Mouse (Mus musculus) embryonic facial prominence, embryonic 15.5 days (tissue): ENCODE data around the gene Adgrl1. TPM values are rescaled to one million over a fixed set of nuclear protein-coding genes. Genes with fewer than 3 reads are reported as not detected.

ENCODE experiments used
- ATAC-seq: fragments of 200-750 bp; cut with Nextera tagmentation; 2 replicates; pipeline ENCODE4 v1.8.0; 2017; ENCODE audit warnings: low read depth, moderate TSS enrichment; ENCODE audit not compliant: insufficient number of reproducible peaks, low FRiP score, low TSS enrichment
- H3K27ac ChIP-seq: fragments of 300-500 bp; sonication (generic); replicated peaks from 2 replicates; pipeline ENCODE4 v1.5.1; 2015; ENCODE audit warnings: mild to moderate bottlenecking, inconsistent platforms
- H3K27me3 ChIP-seq: fragments of 300-500 bp; sonication (generic); 2 replicates; pipeline ENCODE4 v1.6.1; 2015; ENCODE audit warnings: inconsistent platforms
- H3K36me3 ChIP-seq: fragments of 300-500 bp; sonication (generic); 2 replicates; pipeline ENCODE4 v1.6.1; 2015; ENCODE audit warnings: mild to moderate bottlenecking, inconsistent platforms
- H3K4me1 ChIP-seq: fragments of 300-500 bp; sonication (generic); 2 replicates; pipeline ENCODE4 v1.6.1; 2015; ENCODE audit warnings: inconsistent platforms
- H3K4me2 ChIP-seq: fragments of 300-500 bp; sonication (generic); replicated peaks from 2 replicates; pipeline ENCODE4 v1.6.1; 2015; ENCODE audit warnings: mild to moderate bottlenecking, inconsistent platforms
- H3K4me3 ChIP-seq: fragments of 300-500 bp; sonication (generic); replicated peaks from 2 replicates; pipeline ENCODE4 v1.5.1; 2015; ENCODE audit warnings: mild to moderate bottlenecking, inconsistent platforms
- H3K9ac ChIP-seq: fragments of 300-500 bp; sonication (generic); 2 replicates; pipeline ENCODE4 v1.6.1; 2015; ENCODE audit warnings: inconsistent platforms
- H3K9me3 ChIP-seq: fragments of 300-500 bp; sonication (generic); replicated peaks from 2 replicates; pipeline ENCODE4 v1.6.1; 2016; ENCODE audit warnings: inconsistent platforms
- WGBS: fragments of 180-500 bp; shearing (Covaris S2); methylation state at CpG from one replicate; pipeline ENCODE4 v1.1.7; 2015; 5-methylcytosine and 5-hydroxymethylcytosine counted together
- polyA plus RNA-seq: library from polyadenylated mRNA; unstranded; fragments of >200 nt; fragmentation: Nextera tagmentation; extraction: Ambion mirVana; gene quantifications from 2 replicates; pipeline ENCODE4 v1.2.1, GENCODE M21; 2015

The Adgrl1 gene
- polyA plus RNA-seq, 1 experiment from 2014 or later, result 23.2 TPM

GRCm38 (mm10) chr8:83955958-83956218 is 56.0 kb downstream of the Adgrl1 start:
- ATAC-seq, result no peak

GRCm38 (mm10) chr8:83956789-83957188 is 56.9 kb downstream of the Adgrl1 start:
- H3K27ac ChIP-seq, result no peak overlapping the region
- no peaks in the 10 kb centered on the region for H3K9me3 ChIP-seq
- no peak overlapping the region for H3K9ac ChIP-seq
- ATAC-seq, result no peak
- WGBS, result 19% methylated on average over 1 of the region's 1 CpGs
- H3K4me3 ChIP-seq, result peak overlapping the region; percentile 68
- H3K27me3 ChIP-seq, result no peaks in the 10 kb centered on the region
- H3K36me3 ChIP-seq, result no peaks in the 10 kb centered on the region
- peak overlapping the region; percentile 89 for H3K4me2 ChIP-seq
- peaks cover 16% of the 10 kb centered on the region for H3K4me1 ChIP-seq

More at GRCm38 (mm10) chr8:83955958-83956218, 56.0 kb downstream of the Adgrl1 start:
- H3K27me3 ChIP-seq, result no peaks in the 10 kb centered on the region
- H3K36me3 ChIP-seq, result no peaks in the 10 kb centered on the region
- H3K4me2 ChIP-seq, result peak overlapping the region; percentile 89
- H3K9me3 ChIP-seq, result no peaks in the 10 kb centered on the region
- H3K27ac ChIP-seq, result no peak overlapping the region; the same call in 1 of the 2 replicates
- H3K4me1 ChIP-seq, result peaks cover 16% of the 10 kb centered on the region
- H3K9ac ChIP-seq, result peak overlapping the region; percentile 24; the same call in 1 of the 2 replicates
- peak overlapping the region; percentile 68 for H3K4me3 ChIP-seq
- WGBS, result under 1% methylated on average over 15 of the region's 15 CpGs

GRCm38 (mm10) chr8:83964015-83964765 is 64.3 kb downstream of the Adgrl1 start:
- H3K4me1 ChIP-seq, result no peaks in the 10 kb centered on the region
- H3K4me2 ChIP-seq, result no peak overlapping the region
- no peak overlapping the region for H3K27ac ChIP-seq
- H3K9me3 ChIP-seq, result no peaks in the 10 kb centered on the region
- H3K36me3 ChIP-seq, result peaks cover 18% of the 10 kb centered on the region
- H3K4me3 ChIP-seq, result no peak overlapping the region
- no peak overlapping the region for H3K9ac ChIP-seq
- H3K27me3 ChIP-seq, result no peaks in the 10 kb centered on the region
- WGBS, result 86% methylated on average over 5 of the region's 5 CpGs
- no peak for ATAC-seq

GRCm38 (mm10) chr8:83967701-83968100 is 67.8 kb downstream of the Adgrl1 start:
- Histone ChIP-seq H3K9me3 (no peaks in the 10 kb centered on the region), H3K4me2 (no peak overlapping the region), H3K27ac (no peak overlapping the region), H3K9ac (no peak overlapping the region), H3K4me1 (peaks cover 7% of the 10 kb centered on the region; the same call in 1 of the 2 replicates), H3K4me3 (no peak overlapping the region), H3K36me3 (peaks cover 25% of the 10 kb centered on the region), H3K27me3 (no peaks in the 10 kb centered on the region)
- ATAC-seq, result no peak
- WGBS, result 93% methylated on average over 7 of the region's 7 CpGs

GRCm38 (mm10) chr8:83971121-83971520 is 71.2 kb downstream of the Adgrl1 start:
- H3K4me1 ChIP-seq, result peaks cover 22% of the 10 kb centered on the region
- H3K4me3 ChIP-seq, result no peak overlapping the region
- H3K9ac ChIP-seq, result no peak overlapping the region
- H3K4me2 ChIP-seq, result no peak overlapping the region
- H3K27me3 ChIP-seq, result no peaks in the 10 kb centered on the region
- no peak overlapping the region for H3K27ac ChIP-seq
- 83% methylated on average over 4 of the region's 4 CpGs for WGBS
- H3K36me3 ChIP-seq, result peaks cover 25% of the 10 kb centered on the region
- no peak for ATAC-seq
- H3K9me3 ChIP-seq, result no peaks in the 10 kb centered on the region

GRCm38 (mm10) chr8:83971661-83972060 is 71.8 kb downstream of the Adgrl1 start:
- peaks cover 27% of the 10 kb centered on the region for H3K4me1 ChIP-seq
- H3K4me3 ChIP-seq, result peak overlapping the region; percentile 98
- H3K27me3 ChIP-seq, result no peaks in the 10 kb centered on the region
- peak overlapping the region; percentile 82 for H3K4me2 ChIP-seq
- no peaks in the 10 kb centered on the region for H3K9me3 ChIP-seq
- no peak for ATAC-seq
- H3K36me3 ChIP-seq, result peaks cover 25% of the 10 kb centered on the region
- H3K27ac ChIP-seq, result no peak overlapping the region
- WGBS, result 76% methylated on average over 6 of the region's 6 CpGs
- H3K9ac ChIP-seq, result no peak overlapping the region

- peak within 1 kb of the TSS; percentile 98 for H3K4me3 ChIP-seq
- peak within 1 kb of the TSS; percentile 67 for H3K27ac ChIP-seq
- H3K36me3 ChIP-seq, result peaks cover 18% of the 10 kb centered on the region
- peak within 1 kb of the TSS; percentile 93 for H3K9ac ChIP-seq
- peak; percentile 100 for ATAC-seq
- peak within 1 kb of the TSS; percentile 88 for H3K4me2 ChIP-seq
- peaks cover 35% of the 10 kb centered on the region for H3K4me1 ChIP-seq
- under 1% methylated on average over 82 of the region's 94 CpGs for WGBS
- no peaks in the 10 kb centered on the region for H3K27me3 ChIP-seq
- H3K9me3 ChIP-seq, result no peaks in the 10 kb centered on the region
Measured at GRCm38 (mm10) chr8:83972150-83973120, 72.5 kb downstream of the Adgrl1 start, which contains the start of gene Prkaca. Prkaca (plus strand) TSS chr8:83972993.

- H3K36me3 ChIP-seq, result peaks cover 13% of the 10 kb centered on the region
- peak; percentile 3 for ATAC-seq
- peaks cover 44% of the 10 kb centered on the region for H3K4me1 ChIP-seq
- H3K27ac ChIP-seq, result peak overlapping the region; percentile 67
- H3K9ac ChIP-seq, result peak overlapping the region; percentile 93
- H3K9me3 ChIP-seq, result no peaks in the 10 kb centered on the region
- no peaks in the 10 kb centered on the region for H3K27me3 ChIP-seq
- WGBS, result 2% methylated on average over 37 of the region's 37 CpGs
- H3K4me2 ChIP-seq, result peak overlapping the region; percentile 88
- H3K4me3 ChIP-seq, result peak overlapping the region; percentile 98
Measured at GRCm38 (mm10) chr8:83973161-83974031, 73.5 kb downstream of the Adgrl1 start.

GRCm38 (mm10) chr8:83974521-83974920 is 74.6 kb downstream of the Adgrl1 start:
- Histone ChIP-seq H3K4me1 (peaks cover 44% of the 10 kb centered on the region), H3K9me3 (no peaks in the 10 kb centered on the region), H3K27ac (no peak overlapping the region), H3K4me3 (peak overlapping the region; percentile 98; the same call in 1 of the 2 replicates), H3K4me2 (peak overlapping the region; percentile 88; the same call in 1 of the 2 replicates), H3K9ac (no peak overlapping the region), H3K36me3 (peaks cover 4% of the 10 kb centered on the region; the same call in 1 of the 2 replicates), H3K27me3 (no peaks in the 10 kb centered on the region)
- ATAC-seq, result no peak
- 77% methylated on average over 4 of the region's 4 CpGs for WGBS

- H3K9me3 ChIP-seq, result no peaks in the 10 kb centered on the region
- 79% methylated on average over 4 of the region's 4 CpGs for WGBS
- no peak overlapping the region for H3K27ac ChIP-seq
- H3K36me3 ChIP-seq, result peaks cover 13% of the 10 kb centered on the region
- no peaks in the 10 kb centered on the region for H3K27me3 ChIP-seq
- H3K4me1 ChIP-seq, result peaks cover 44% of the 10 kb centered on the region
- ATAC-seq, result no peak
- H3K4me3 ChIP-seq, result no peak overlapping the region
- H3K4me2 ChIP-seq, result no peak overlapping the region
- no peak overlapping the region for H3K9ac ChIP-seq
Measured at GRCm38 (mm10) chr8:83976101-83976630, 76.3 kb downstream of the Adgrl1 start.
